Mouse (Mus musculus): Measurements from ENCODE around the gene Crlf1.

Gene Crlf1

GRCm38 (mm10) chr8:70482943-70483342, 10.0 kb upstream of the Crlf1 start:
- no peak for DNase-seq (ENCODE audit: low read depth, low spot score)
- Histone ChIP-seq H3K36me3 (ENCODE audit: control insufficient read depth, insufficient read depth, low read length, poor library complexity, severe bottlenecking) (no peaks in the 10 kb centered on the region), H3K27me3 (ENCODE audit: control insufficient read depth, insufficient read depth, low read length, poor library complexity, severe bottlenecking) (no peaks in the 10 kb centered on the region)

GRCm38 (mm10) chr8:70486191-70486681, 6.7 kb upstream of the Crlf1 start:
- no peaks in the 10 kb centered on the region for H3K36me3 ChIP-seq (ENCODE audit: control insufficient read depth, insufficient read depth, low read length, poor library complexity, severe bottlenecking)

GRCm38 (mm10) chr8:70486941-70487520, 5.9 kb upstream of the Crlf1 start, which contains the start of gene Tmem59l:
Tmem59l (minus strand) TSS chr8:70487358.
- DNase-seq (ENCODE audit: low read depth, low spot score): no peak
- Histone ChIP-seq H3K36me3 (ENCODE audit: control insufficient read depth, insufficient read depth, low read length, poor library complexity, severe bottlenecking) (no peaks in the 10 kb centered on the region), H3K27me3 (ENCODE audit: control insufficient read depth, insufficient read depth, low read length, poor library complexity, severe bottlenecking) (peaks cover 2% of the 10 kb centered on the region)

More at GRCm38 (mm10) chr8:70486191-70486681, 6.7 kb upstream of the Crlf1 start:
- H3K27me3 ChIP-seq (ENCODE audit: control insufficient read depth, insufficient read depth, low read length, poor library complexity, severe bottlenecking): no peaks in the 10 kb centered on the region; the same call in 1 of the 2 replicates
- no peak for DNase-seq (ENCODE audit: low read depth, low spot score)

- DNase-seq (ENCODE audit: low read depth, low spot score): no peak
- Histone ChIP-seq H3K36me3 (ENCODE audit: control insufficient read depth, insufficient read depth, low read length, poor library complexity, severe bottlenecking) (no peaks in the 10 kb centered on the region), H3K27me3 (ENCODE audit: control insufficient read depth, insufficient read depth, low read length, poor library complexity, severe bottlenecking) (peaks cover 2% of the 10 kb centered on the region)
Measured at GRCm38 (mm10) chr8:70487993-70488796, 4.8 kb upstream of the Crlf1 start.

GRCm38 (mm10) chr8:70488931-70489470, 4.0 kb upstream of the Crlf1 start:
- H3K27me3 ChIP-seq (ENCODE audit: control insufficient read depth, insufficient read depth, low read length, poor library complexity, severe bottlenecking): peaks cover 2% of the 10 kb centered on the region
- no peaks in the 10 kb centered on the region for H3K36me3 ChIP-seq (ENCODE audit: control insufficient read depth, insufficient read depth, low read length, poor library complexity, severe bottlenecking)
- no peak for DNase-seq (ENCODE audit: low read depth, low spot score)

GRCm38 (mm10) chr8:70489576-70489975, 3.4 kb upstream of the Crlf1 start:
- DNase-seq (ENCODE audit: low read depth, low spot score): no peak
- Histone ChIP-seq H3K27me3 (ENCODE audit: control insufficient read depth, insufficient read depth, low read length, poor library complexity, severe bottlenecking) (peaks cover 2% of the 10 kb centered on the region), H3K36me3 (ENCODE audit: control insufficient read depth, insufficient read depth, low read length, poor library complexity, severe bottlenecking) (no peaks in the 10 kb centered on the region)

GRCm38 (mm10) chr8:70490061-70490879, 2.7 kb upstream of the Crlf1 start:
- no peak for DNase-seq (ENCODE audit: low read depth, low spot score)
- peaks cover 2% of the 10 kb centered on the region for H3K27me3 ChIP-seq (ENCODE audit: control insufficient read depth, insufficient read depth, low read length, poor library complexity, severe bottlenecking)
- H3K36me3 ChIP-seq (ENCODE audit: control insufficient read depth, insufficient read depth, low read length, poor library complexity, severe bottlenecking): no peaks in the 10 kb centered on the region

GRCm38 (mm10) chr8:70490880-70491495, 2.0 kb upstream of the Crlf1 start:
- DNase-seq (ENCODE audit: low read depth, low spot score): no peak
- peaks cover 2% of the 10 kb centered on the region for H3K27me3 ChIP-seq (ENCODE audit: control insufficient read depth, insufficient read depth, low read length, poor library complexity, severe bottlenecking)

GRCm38 (mm10) chr8:70493692-70494415, 896 bp downstream of the Crlf1 start:
- no peak for DNase-seq (ENCODE audit: low read depth, low spot score)

More at GRCm38 (mm10) chr8:70490880-70491495, 2.0 kb upstream of the Crlf1 start:
- no peaks in the 10 kb centered on the region for H3K36me3 ChIP-seq (ENCODE audit: control insufficient read depth, insufficient read depth, low read length, poor library complexity, severe bottlenecking)

GRCm38 (mm10) chr8:70494416-70494945, 1.5 kb downstream of the Crlf1 start:
- peak; percentile 64 for DNase-seq (ENCODE audit: low read depth, low spot score)
- H3K27me3 ChIP-seq (ENCODE audit: control insufficient read depth, insufficient read depth, low read length, poor library complexity, severe bottlenecking): peaks cover 2% of the 10 kb centered on the region; the same call in 1 of the 2 replicates
- no peaks in the 10 kb centered on the region for H3K36me3 ChIP-seq (ENCODE audit: control insufficient read depth, insufficient read depth, low read length, poor library complexity, severe bottlenecking)

More at GRCm38 (mm10) chr8:70493692-70494415, 896 bp downstream of the Crlf1 start:
- H3K27me3 ChIP-seq (ENCODE audit: control insufficient read depth, insufficient read depth, low read length, poor library complexity, severe bottlenecking): peaks cover 2% of the 10 kb centered on the region
- H3K36me3 ChIP-seq (ENCODE audit: control insufficient read depth, insufficient read depth, low read length, poor library complexity, severe bottlenecking): no peaks in the 10 kb centered on the region

GRCm38 (mm10) chr8:70495001-70495770, 2.2 kb downstream of the Crlf1 start:
- no peak for DNase-seq (ENCODE audit: low read depth, low spot score)

GRCm38 (mm10) chr8:70495771-70496062, 2.8 kb downstream of the Crlf1 start:
- H3K27me3 ChIP-seq (ENCODE audit: control insufficient read depth, insufficient read depth, low read length, poor library complexity, severe bottlenecking): peaks cover 2% of the 10 kb centered on the region; the same call in 1 of the 2 replicates
- DNase-seq (ENCODE audit: low read depth, low spot score): no peak
- no peaks in the 10 kb centered on the region for H3K36me3 ChIP-seq (ENCODE audit: control insufficient read depth, insufficient read depth, low read length, poor library complexity, severe bottlenecking)

More at GRCm38 (mm10) chr8:70495001-70495770, 2.2 kb downstream of the Crlf1 start:
- Histone ChIP-seq H3K27me3 (ENCODE audit: control insufficient read depth, insufficient read depth, low read length, poor library complexity, severe bottlenecking) (peaks cover 2% of the 10 kb centered on the region; the same call in 1 of the 2 replicates), H3K36me3 (ENCODE audit: control insufficient read depth, insufficient read depth, low read length, poor library complexity, severe bottlenecking) (no peaks in the 10 kb centered on the region)
